Mouse (Mus musculus): ENCODE measurements around the gene Gpbar1.
"Not testable (repeated sequence)": the region's sequence is repeated elsewhere in the genome, so short reads cannot be mapped to it uniquely, and the experiment has no call there.

Gene Gpbar1

GRCm38 (mm10) chr1:74278988-74279387 is 638 bp downstream of the Gpbar1 start:
- DNase-seq: no peak

- no peak for DNase-seq
These were observed 2.4 kb downstream of the Gpbar1 start for GRCm38 (mm10) chr1:74280591-74281325.

- no peak for DNase-seq
These were observed 3.0 kb downstream of the Gpbar1 start for GRCm38 (mm10) chr1:74281372-74281771.

GRCm38 (mm10) chr1:74281886-74282285 is 3.5 kb downstream of the Gpbar1 start:
- DNase-seq: no peak

GRCm38 (mm10) chr1:74282896-74283625 is 4.7 kb downstream of the Gpbar1 start:
- DNase-seq: no peak

- DNase-seq: peak; percentile 71 to 76
These were observed 5.5 kb downstream of the Gpbar1 start for GRCm38 (mm10) chr1:74283686-74284463.

- DNase-seq: peak; percentile 100
These were observed 6.3 kb downstream of the Gpbar1 start, which contains the start of the genes Aamp and Pnkd for GRCm38 (mm10) chr1:74284543-74285160. TSS of gene Aamp (minus strand) at chr1:74284738. TSS of gene Pnkd (plus strand) at chr1:74284930.

- DNase-seq: no peak
These were observed 7.1 kb downstream of the Gpbar1 start for GRCm38 (mm10) chr1:74285212-74286010.

- DNase-seq: not testable (repeated sequence)
These were observed 8.7 kb downstream of the Gpbar1 start for GRCm38 (mm10) chr1:74286869-74287607.

GRCm38 (mm10) chr1:74288327-74288726 is 10.0 kb downstream of the Gpbar1 start:
- DNase-seq: no peak

- DNase-seq: peak in 1 of 2 experiments; percentile 41
These were observed 10.9 kb downstream of the Gpbar1 start for GRCm38 (mm10) chr1:74289248-74289647.

GRCm38 (mm10) chr1:74289740-74290139 is 11.4 kb downstream of the Gpbar1 start:
- no peak for DNase-seq

- DNase-seq: peak in 1 of 2 experiments; percentile 49
These were observed 11.8 kb downstream of the Gpbar1 start for GRCm38 (mm10) chr1:74290141-74290540.

- DNase-seq: no peak
These were observed 14.1 kb downstream of the Gpbar1 start for GRCm38 (mm10) chr1:74292331-74293020.

GRCm38 (mm10) chr1:74293306-74293960 is 15.1 kb downstream of the Gpbar1 start:
- no peak for DNase-seq

GRCm38 (mm10) chr1:74294090-74294643 is 15.8 kb downstream of the Gpbar1 start:
- DNase-seq: no peak

- DNase-seq: no peak
These were observed 16.5 kb downstream of the Gpbar1 start for GRCm38 (mm10) chr1:74294733-74295455.

GRCm38 (mm10) chr1:74295456-74296171 is 17.3 kb downstream of the Gpbar1 start:
- DNase-seq: peak; percentile 96 to 98
